Mouse (Mus musculus): ENCODE measurements around the gene Clec4e. TPM values are rescaled to one million over a fixed set of nuclear protein-coding genes. Genes with fewer than 3 reads are reported as not detected.

Clec4e gene
- polyA plus RNA-seq, 1 experiment: not detected

- H3K4me3 ChIP-seq (replicated peaks): no peak overlapping the region
- no peaks in the 10 kb centered on the region for H3K4me1 ChIP-seq (ENCODE audit: control insufficient read depth)
- TF ChIP-seq GATA1 (IDR thresholded peaks at IDR 0.05; ENCODE audit: low read length) (no peak), TAL1 (IDR thresholded peaks at IDR 0.05; ENCODE audit: low read length) (no peak)
- H3K27me3 ChIP-seq (ENCODE audit: control insufficient read depth): no peaks in the 10 kb centered on the region
- no peaks in the 10 kb centered on the region; the same call in 1 of the 2 replicates for H3K9me3 ChIP-seq (ENCODE audit: control insufficient read depth, low read length)
- no peaks in the 10 kb centered on the region for H3K36me3 ChIP-seq (ENCODE audit: control insufficient read depth)
Measured at GRCm38 (mm10) chr6:123244201-123244600, 45.5 kb downstream of the Clec4e start.

- TF ChIP-seq TAL1 (IDR thresholded peaks at IDR 0.05; ENCODE audit: low read length) (no peak), GATA1 (IDR thresholded peaks at IDR 0.05; ENCODE audit: low read length) (no peak)
- Histone ChIP-seq H3K9me3 (ENCODE audit: control insufficient read depth, low read length) (no peaks in the 10 kb centered on the region), H3K4me3 (replicated peaks) (no peak overlapping the region), H3K36me3 (ENCODE audit: control insufficient read depth) (no peaks in the 10 kb centered on the region), H3K4me1 (ENCODE audit: control insufficient read depth) (no peaks in the 10 kb centered on the region), H3K27me3 (ENCODE audit: control insufficient read depth) (no peaks in the 10 kb centered on the region)
Measured at GRCm38 (mm10) chr6:123237582-123237981, 52.1 kb downstream of the Clec4e start.

Other genes with a start within 250 kb of the Clec4e start
- not detected in 2 replicates for gene Clec4b1, start 239.9 kb downstream of the Clec4e start, polyA plus RNA-seq (2012)
- gene Clec4a2, start 183.4 kb downstream of the Clec4e start, polyA plus RNA-seq (2012): 0.22 TPM in 1 of 2 replicates, not detected in the other
- not detected in 2 replicates for gene Clec4b2, start 117.0 kb downstream of the Clec4e start, polyA plus RNA-seq (2012)
- gene Clec4n, start 60.0 kb downstream of the Clec4e start, polyA plus RNA-seq (2012): 0.20 TPM in 1 of 2 replicates, not detected in the other
- not detected in 2 replicates for gene Clec4d, start 27.8 kb downstream of the Clec4e start, polyA plus RNA-seq (2012)
- gene Vmn2r19, start 18.5 kb upstream of the Clec4e start, polyA plus RNA-seq (2012): not detected in 2 replicates
- 0.01 TPM in 1 of 2 replicates, not detected in the other for gene Vmn2r20, start 128.2 kb upstream of the Clec4e start, polyA plus RNA-seq (2012)
- not detected in 2 replicates for gene Vmn2r21, start 243.5 kb upstream of the Clec4e start, polyA plus RNA-seq (2012)

Data from erythroblast, embryonic 14.5 days (primary cell).